Mouse (Mus musculus) spleen, embryonic (tissue): Measurements from ENCODE around the gene Alox5.
"Not testable (repeated sequence)": the region's sequence is repeated elsewhere in the genome, so short reads cannot be mapped to it uniquely, and the experiment has no call there.

Source experiments
- CTCF ChIA-PET: fragments of 350-600 bp; sonication (Branson Sonifier 250); formaldehyde crosslinking; loops from one replicate; lab custom pipeline; 2022; lab: Charles Lee

Alox5 gene

GRCm38 (mm10) chr6:116460544-116461283 is at the start of gene Alox5:
Gene Alox5, minus strand, starts transcription at chr6:116461178.
- CTCF ChIA-PET: interaction anchor here (0.6 kb wide), 1 partner anchor 1076 kb away, joined by 8 read pairs; no protein-coding TSS in a partner anchor

DNA sequence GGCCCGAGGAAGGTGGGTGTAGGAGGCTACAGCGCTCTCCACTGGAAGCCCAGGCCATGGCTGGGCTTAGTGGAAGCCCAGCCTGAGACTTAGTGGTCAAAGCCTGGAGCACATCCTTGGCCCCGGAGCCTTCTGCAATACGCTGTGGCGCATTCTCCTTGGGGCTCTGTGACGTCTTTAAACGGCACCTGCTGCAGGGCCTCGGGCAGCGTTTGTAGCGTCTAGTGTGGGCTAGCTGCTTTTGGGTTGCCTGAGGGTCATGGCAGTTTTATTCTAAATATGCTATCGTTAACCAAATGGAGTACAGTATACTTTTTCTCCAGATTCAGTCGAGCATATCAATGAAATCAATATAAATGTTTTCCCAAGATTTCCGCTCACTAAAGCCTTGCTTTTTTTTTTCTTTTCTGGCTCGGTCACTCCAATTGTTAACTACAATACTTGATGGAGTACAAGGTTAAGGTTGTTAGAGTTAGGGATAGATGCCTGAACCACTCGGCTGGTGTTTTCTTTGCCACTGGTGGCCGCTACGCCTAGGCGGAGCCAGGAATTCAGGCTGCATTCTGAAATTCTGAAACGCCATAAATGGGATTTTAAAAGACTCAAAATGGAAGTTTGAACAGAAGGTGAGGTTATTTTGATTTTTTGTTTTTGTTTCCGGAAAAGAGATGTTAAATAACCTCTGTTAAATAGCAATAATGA is 45.5 kb upstream of the Alox5 start, which contains the start of gene Olfr212:
Gene Olfr212 (plus strand): TSS at position 215 of the 702 bp plus-strand sequence.
- CTCF ChIA-PET: not testable (repeated sequence)

GRCm38 (mm10) chr6:116495960-116496359 is 35.0 kb upstream of the Alox5 start:
- CTCF ChIA-PET: no interaction called here

GRCm38 (mm10) chr6:116493742-116494141 is 32.8 kb upstream of the Alox5 start:
- CTCF ChIA-PET: no interaction called here

GRCm38 (mm10) chr6:116488791-116489190 is 27.8 kb upstream of the Alox5 start, which contains the start of gene Olfr211:
Gene Olfr211, plus strand, starts transcription at chr6:116489091.
- CTCF ChIA-PET: no interaction called here

DNA sequence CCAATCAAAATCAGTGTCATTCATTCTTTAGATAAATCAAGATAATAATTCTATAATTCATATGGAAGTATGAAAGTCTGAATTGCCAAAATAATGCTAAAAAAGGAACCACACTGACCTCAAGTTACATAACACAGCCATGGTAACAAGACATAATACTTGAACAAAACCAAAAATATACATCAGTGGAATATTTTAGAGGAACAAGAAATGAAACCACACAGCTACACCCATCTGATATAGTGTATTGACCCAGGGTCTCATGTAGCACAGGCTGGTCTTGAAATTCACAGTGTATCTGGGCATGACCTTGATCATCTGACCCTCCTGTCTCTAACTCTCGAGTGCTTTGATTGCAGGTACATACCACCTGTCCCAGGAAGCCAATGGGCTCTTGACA is 25.9 kb upstream of the Alox5 start:
- CTCF ChIA-PET: interaction anchor here (0.6 kb wide), 1 partner anchor 979 kb away, joined by 3 read pairs; no protein-coding TSS in a partner anchor

DNA sequence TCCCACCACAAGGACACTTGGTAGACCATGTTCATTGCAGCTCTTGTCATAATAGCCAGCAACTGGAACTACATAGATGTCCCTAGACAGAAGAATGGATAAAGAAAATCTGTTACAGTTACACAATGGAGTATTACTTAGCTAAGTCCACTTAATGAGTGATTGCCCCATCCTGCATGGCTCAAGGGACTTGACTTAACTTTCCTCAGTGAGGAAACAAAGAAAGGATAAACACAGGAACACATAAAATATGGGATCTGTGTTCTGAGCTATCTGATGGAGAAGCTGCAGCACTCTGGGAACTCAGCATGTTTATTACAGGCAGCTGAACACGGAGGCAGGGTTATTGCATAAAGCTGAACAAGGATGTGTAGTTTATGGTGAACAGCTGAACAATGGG is 24.1 kb upstream of the Alox5 start:
- CTCF ChIA-PET: no interaction called here

GRCm38 (mm10) chr6:116468081-116468480 is 7.1 kb upstream of the Alox5 start:
- CTCF ChIA-PET: no interaction called here

GRCm38 (mm10) chr6:116459232-116459631 is 1.7 kb downstream of the Alox5 start:
- CTCF ChIA-PET: no interaction called here

- CTCF ChIA-PET: interaction anchor here (1.0 kb wide), 1 partner anchor 8 kb away, joined by 3 read pairs; no protein-coding TSS in a partner anchor
Observed at GRCm38 (mm10) chr6:116458728-116459127, 2.2 kb downstream of the Alox5 start.

DNA sequence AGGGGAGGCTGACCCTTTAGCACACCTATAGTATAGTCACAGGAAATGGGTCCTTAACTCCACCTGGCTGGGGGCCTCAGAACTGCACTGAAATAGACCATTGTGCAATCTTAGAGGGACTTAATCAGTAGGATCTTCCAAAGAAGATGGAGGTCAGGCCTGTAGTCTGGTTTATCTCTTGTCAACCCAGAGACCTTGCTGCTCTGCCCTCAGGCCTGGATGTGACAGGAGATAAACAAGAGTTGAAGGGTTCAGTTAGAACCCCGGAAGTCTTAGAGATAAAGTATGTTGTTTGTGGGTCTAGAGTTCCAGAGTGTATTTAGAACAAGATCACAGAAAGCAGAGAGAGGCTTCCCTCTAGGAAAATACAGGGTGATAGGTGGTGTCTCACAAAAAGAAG is 4.5 kb downstream of the Alox5 start:
- CTCF ChIA-PET: no interaction called here

DNA sequence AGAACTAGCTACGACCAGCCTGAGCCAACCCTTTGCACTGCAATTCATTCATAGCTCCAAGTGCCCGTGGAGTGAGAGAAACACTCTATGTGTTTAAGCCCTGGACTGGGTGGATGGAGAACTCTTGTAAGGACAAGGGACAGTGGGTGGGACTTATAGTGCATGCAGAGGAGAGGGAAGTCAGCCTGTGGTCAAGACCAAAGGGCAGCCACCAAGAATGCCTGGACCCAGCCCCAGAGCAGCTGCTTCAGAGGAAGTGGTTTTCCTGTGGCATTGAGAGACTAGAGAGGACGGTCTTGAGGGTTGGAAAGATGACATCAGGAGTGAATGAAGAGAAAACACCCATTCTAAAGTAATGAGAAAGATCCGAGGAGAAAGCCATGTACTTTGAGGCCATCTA is 5.2 kb downstream of the Alox5 start:
- CTCF ChIA-PET: no interaction called here

DNA sequence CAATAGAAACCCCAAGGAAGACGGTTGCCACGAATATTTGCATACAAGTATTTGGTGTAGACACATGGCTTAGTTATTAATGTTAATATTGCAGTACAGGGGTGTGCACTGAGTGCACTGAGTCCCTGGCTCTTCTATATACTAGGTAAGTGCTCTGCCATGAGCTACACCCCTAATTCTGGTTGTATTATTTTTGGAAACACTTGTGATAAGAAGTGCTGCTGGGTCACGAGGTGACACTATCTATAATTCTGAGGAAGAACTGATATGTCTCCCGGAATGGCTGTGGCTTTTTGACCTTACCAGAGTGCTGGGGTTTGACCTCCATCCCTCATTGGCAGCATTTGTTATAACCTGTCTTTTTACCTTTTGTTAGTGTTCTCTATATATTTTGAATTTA is 20.1 kb downstream of the Alox5 start:
- CTCF ChIA-PET: no interaction called here

- CTCF ChIA-PET: no interaction called here
Observed at GRCm38 (mm10) chr6:116440447-116440846, 20.5 kb downstream of the Alox5 start.

DNA sequence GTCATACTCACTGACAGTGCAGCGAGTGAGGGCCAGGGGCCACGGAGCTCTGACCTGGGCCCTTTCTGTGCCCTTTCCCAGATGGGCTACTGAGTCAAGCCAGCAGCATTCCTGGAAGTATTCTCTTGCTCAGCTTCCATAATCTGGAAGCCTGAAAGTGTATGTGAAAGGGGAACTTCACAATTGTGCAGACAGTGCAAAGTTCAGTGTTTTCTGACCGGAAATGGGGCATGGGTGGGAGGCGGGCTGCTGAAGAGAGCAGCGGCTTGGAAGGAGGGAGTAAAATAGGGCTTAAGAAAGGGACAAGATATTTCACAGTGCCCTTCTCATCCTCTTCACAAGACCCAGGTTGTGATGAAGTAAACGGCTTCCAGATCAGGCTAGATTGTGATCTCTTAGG is 21.4 kb downstream of the Alox5 start:
- CTCF ChIA-PET: no interaction called here

GRCm38 (mm10) chr6:116438864-116439263 is 22.1 kb downstream of the Alox5 start:
- CTCF ChIA-PET: no interaction called here

GRCm38 (mm10) chr6:116428282-116428681 is 32.7 kb downstream of the Alox5 start:
- CTCF ChIA-PET: no interaction called here

DNA sequence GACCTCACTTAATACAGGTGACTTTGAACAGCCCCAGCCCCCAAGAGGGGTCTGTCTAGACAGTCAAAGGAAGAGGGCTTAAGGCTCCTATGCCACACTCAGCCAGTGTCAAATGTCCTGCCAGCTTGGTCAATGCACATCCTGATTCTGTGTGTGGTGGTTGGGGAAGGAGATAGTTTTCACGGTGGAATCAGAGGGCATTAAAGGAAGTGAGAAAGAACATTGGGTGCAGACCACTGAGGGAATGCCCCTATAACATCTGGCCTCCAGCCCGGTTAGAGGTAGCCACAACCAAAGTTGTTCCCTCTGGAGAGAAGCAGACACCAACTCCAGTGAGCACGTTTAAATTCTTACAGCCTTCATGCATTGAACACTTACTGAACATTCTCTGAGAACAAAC is 33.4 kb downstream of the Alox5 start:
- CTCF ChIA-PET: interaction anchor here (0.5 kb wide), 1 partner anchor 416 kb away, joined by 4 read pairs; no protein-coding TSS in a partner anchor

- CTCF ChIA-PET: no interaction called here
Observed at GRCm38 (mm10) chr6:116423664-116424063, 37.3 kb downstream of the Alox5 start.

DNA sequence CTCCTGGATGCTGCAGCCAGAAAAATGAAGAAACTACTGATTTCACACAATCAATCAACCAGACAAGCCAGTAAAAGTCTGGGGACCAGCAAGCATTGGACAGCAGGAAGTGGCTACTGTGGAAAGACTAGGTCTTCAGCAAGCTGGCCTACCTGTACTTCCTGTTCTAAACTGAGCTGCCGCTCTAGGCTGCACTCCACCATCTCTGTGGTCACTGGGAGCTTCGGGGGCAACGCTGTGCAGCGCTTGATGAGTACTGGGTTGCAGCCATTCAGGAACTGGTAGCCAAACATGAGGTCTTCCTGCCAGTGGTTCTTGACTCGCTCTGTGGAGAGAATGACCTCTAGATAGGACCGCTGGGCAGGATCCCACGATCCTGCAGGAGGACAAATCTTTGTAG is 38.0 kb downstream of the Alox5 start:
- CTCF ChIA-PET: no interaction called here

GRCm38 (mm10) chr6:116420271-116420670 is 40.7 kb downstream of the Alox5 start:
- CTCF ChIA-PET: no interaction called here

DNA sequence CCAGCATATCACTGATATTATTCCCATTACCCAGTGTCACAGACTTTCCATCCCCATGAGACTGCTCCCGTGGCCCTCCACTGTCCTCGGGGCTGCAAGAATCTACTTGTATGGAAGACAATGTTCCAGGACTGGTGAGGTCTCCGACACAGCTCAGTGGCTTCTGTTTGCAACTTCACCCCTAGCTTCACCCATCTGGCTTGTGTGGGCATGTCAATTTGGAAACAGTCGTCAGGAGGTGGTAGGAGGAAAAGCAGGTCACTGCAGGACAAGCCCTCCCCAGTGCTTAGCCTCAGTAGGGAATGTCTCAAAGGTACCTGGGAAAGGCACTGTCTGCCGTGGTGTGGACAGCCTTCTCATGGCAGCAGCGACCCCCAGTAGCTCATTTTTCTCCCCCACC is 41.3 kb downstream of the Alox5 start:
- CTCF ChIA-PET: interaction anchor here (0.5 kb wide), 1 partner anchor 221 kb away, joined by 5 read pairs; no protein-coding TSS in a partner anchor

GRCm38 (mm10) chr6:116418487-116418886 is 42.5 kb downstream of the Alox5 start:
- CTCF ChIA-PET: no interaction called here
